Mouse (Mus musculus): ENCODE data around the gene Tnfrsf19.

Gene Tnfrsf19

GRCm38 (mm10) chr14:60957611-60958157 lies 88.6 kb downstream of the Tnfrsf19 start:
- DNase-seq, result no peak

GRCm38 (mm10) chr14:60937481-60938039 lies 108.7 kb downstream of the Tnfrsf19 start:
- no peak for DNase-seq

GRCm38 (mm10) chr14:60935705-60936104 lies 110.6 kb downstream of the Tnfrsf19 start:
- DNase-seq, result no peak

- no peak for DNase-seq
Observed at GRCm38 (mm10) chr14:60926011-60926410, 120.3 kb downstream of the Tnfrsf19 start.

- DNase-seq, result no peak
Observed at GRCm38 (mm10) chr14:60916661-60917060, 129.6 kb downstream of the Tnfrsf19 start.

Measured in kidney, adult 11 months (tissue).